Mouse (Mus musculus) liver, embryonic 14.5 days (tissue): ENCODE results near the gene Dcakd.

Experiments
- CTCF ChIP-seq: IDR thresholded peaks from 2 replicates; pipeline ENCODE4 v1.5.1; 2016; ENCODE audit warnings: antibody characterized with exemption, low read depth, control low read depth
- EP300 ChIP-seq: IDR thresholded peaks from 2 replicates; pipeline ENCODE4 v1.6.1; 2016; ENCODE audit warnings: antibody characterized with exemption, low read depth

DNA sequence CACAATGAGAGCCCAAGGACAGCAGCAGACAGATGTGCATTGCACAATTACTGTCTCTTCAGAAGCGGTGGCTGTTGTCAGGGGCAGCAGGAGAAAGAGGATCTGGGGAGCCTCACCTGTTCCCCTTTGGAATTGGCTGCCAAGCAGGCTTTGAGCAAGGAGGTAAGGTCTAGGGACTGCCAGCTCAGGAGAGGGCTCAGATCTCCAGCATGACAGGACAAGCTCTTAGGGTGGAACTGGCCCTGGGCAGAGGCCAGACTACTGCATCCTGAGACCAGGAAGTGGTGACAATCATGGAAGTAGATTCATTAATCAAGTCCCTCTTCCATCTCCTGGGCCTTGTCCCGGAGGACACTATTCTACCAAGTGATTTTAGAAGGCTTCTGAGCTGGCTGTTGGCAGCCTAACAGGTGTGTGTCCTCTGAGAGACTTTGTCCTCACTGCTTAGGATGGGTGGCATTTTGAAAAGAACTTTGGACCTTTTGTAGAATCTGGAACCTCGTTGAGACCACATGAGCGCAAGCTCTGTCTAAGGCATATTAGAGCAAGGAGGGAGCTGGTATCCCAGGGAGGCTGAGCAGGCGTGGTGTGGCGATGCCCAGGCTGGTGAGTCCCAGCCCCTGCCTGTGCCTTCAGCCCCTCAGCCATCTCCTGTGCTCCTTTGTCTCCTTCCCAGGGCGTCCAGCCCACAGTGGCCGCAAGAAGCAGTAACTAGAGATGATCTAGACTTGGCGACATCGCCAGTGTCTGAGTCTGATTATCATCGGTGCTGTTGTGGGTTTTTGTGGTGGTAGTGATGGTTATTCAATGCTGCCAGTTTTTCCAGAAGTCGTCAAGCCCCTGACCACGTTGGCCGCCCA, 38.3 kb upstream of the Dcakd start:
- TF ChIP-seq EP300: no peak
- TF ChIP-seq CTCF: no peak
